Mouse (Mus musculus) forelimb bud, embryonic 11.5 days (tissue): ENCODE data around the gene Zfp592.
A peak's percentile ranks its signal among the peaks of the same experiment; 100 is the strongest.

Source experiments
- DNase-seq: peaks from one replicate; pipeline ENCODE4 v3.0.0-alpha.2; 2012; ENCODE audit warnings: low read depth, low spot score

Zfp592 gene

GRCm38 (mm10) chr7:81057901-81058711 is 64.6 kb downstream of the Zfp592 start:
- no peak for DNase-seq

GRCm38 (mm10) chr7:81058712-81059154 is 65.3 kb downstream of the Zfp592 start:
- DNase-seq, result no peak

- DNase-seq, result no peak
Measured at GRCm38 (mm10) chr7:81059388-81059787, 65.9 kb downstream of the Zfp592 start.

GRCm38 (mm10) chr7:81060908-81061307 is 67.4 kb downstream of the Zfp592 start:
- no peak for DNase-seq

- DNase-seq, result no peak
Measured at GRCm38 (mm10) chr7:81061936-81062335, 68.5 kb downstream of the Zfp592 start.

GRCm38 (mm10) chr7:81063332-81063731 is 69.9 kb downstream of the Zfp592 start:
- no peak for DNase-seq

- no peak for DNase-seq
Measured at GRCm38 (mm10) chr7:81066714-81067113, 73.2 kb downstream of the Zfp592 start.

GRCm38 (mm10) chr7:81072463-81072862 is 79.0 kb downstream of the Zfp592 start:
- DNase-seq, result no peak

- DNase-seq, result no peak
Measured at GRCm38 (mm10) chr7:81073273-81073672, 79.8 kb downstream of the Zfp592 start.

GRCm38 (mm10) chr7:81074546-81074945 is 81.1 kb downstream of the Zfp592 start:
- peak; percentile 35 for DNase-seq

- no peak for DNase-seq
Measured at GRCm38 (mm10) chr7:81075299-81075698, 81.8 kb downstream of the Zfp592 start.

GRCm38 (mm10) chr7:81075732-81076131 is 82.3 kb downstream of the Zfp592 start:
- DNase-seq, result no peak

GRCm38 (mm10) chr7:81077009-81077408 is 83.5 kb downstream of the Zfp592 start:
- DNase-seq, result no peak

GRCm38 (mm10) chr7:81078740-81079139 is 85.3 kb downstream of the Zfp592 start:
- no peak for DNase-seq

GRCm38 (mm10) chr7:81093420-81093965 is 100.0 kb downstream of the Zfp592 start:
- DNase-seq, result no peak

- DNase-seq, result no peak
Measured at GRCm38 (mm10) chr7:81094104-81094757, 100.8 kb downstream of the Zfp592 start.
